10 mouse cellular contexts compared by ENCODE assay signal in genomic region chr7:19920166-19920505, GRCm38 (mm10). TPM values are rescaled to one million over a fixed set of nuclear protein-coding genes. Genes with fewer than 3 reads are reported as not detected.
DNase-seq lines count a peak whose midpoint lies in the region; ATAC-seq and TF ChIP-seq lines count a peak whose summit lies in the region.
"Had no signal": no experiment of that assay in that cellular context is flagged by ENCODE, and none has a peak within 500 bp of the region (broad histone marks: within the 10 kb centered on the region; RNA-seq: fewer than 3 reads in every experiment).

No protein-coding gene starts in this region.

- no peak for ATAC-seq in heart, embryonic 13.5 days (ENCODE audit: extremely low read depth, insufficient number of reproducible peaks, low FRiP score, low TSS enrichment)
- peak; percentile 52 for ATAC-seq in hindbrain, embryonic 13.5 days (ENCODE audit: low FRiP score)
- no peak for ATAC-seq in midbrain, embryonic 14.5 days (ENCODE audit: low FRiP score, low TSS enrichment)
- no peak for ATAC-seq in monocyte, adult 5-6 weeks (replicated peaks; ENCODE audit: insufficient number of reproducible peaks, low FRiP score, low TSS enrichment, poor library complexity, severe bottlenecking)

- H3K4me3 ChIP-seq in heart, embryonic 13.5 days = peak overlapping the region; percentile 70
- H3K4me3 ChIP-seq in bone marrow, adult 2 months (replicated peaks; ENCODE audit: control insufficient read depth, low read depth, low read length) = peak overlapping the region; percentile 70
- peak overlapping the region; percentile 69 for H3K4me3 ChIP-seq in hindbrain, embryonic 13.5 days
- peak overlapping the region; percentile 68 for H3K4me3 ChIP-seq in midbrain, embryonic 14.5 days (replicated peaks; ENCODE audit: low read depth, low read length)

- no peak for DNase-seq in heart, postnatal 36 days
- DNase-seq in midbrain, embryonic 14.5 days = no peak
- no peak for DNase-seq in spleen, adult 12 weeks (ENCODE audit: low spot score)
- no peak for DNase-seq in adrenal gland, adult (ENCODE audit: inconsistent age in 2 of 2, low spot score in 1 of 2)

- peaks cover 3% of the 10 kb centered on the region; the same call in 1 of the 2 replicates for H3K27me3 ChIP-seq in heart, embryonic 13.5 days (replicated peaks)
- H3K27me3 ChIP-seq in hindbrain, embryonic 13.5 days = 0 out of 2 replicates have a peak, but pooled peaks cover 8% of the 10 kb centered on the region
- no peaks in the 10 kb centered on the region for H3K27me3 ChIP-seq in midbrain, embryonic 14.5 days (ENCODE audit: control insufficient read depth, insufficient read depth, low read length)

- TF ChIP-seq CTCF in bone marrow, adult 2 months (IDR thresholded peaks at IDR 0.05; ENCODE audit: control insufficient read depth, insufficient read depth, low read length) = no peak

- 26% methylated on average over 4 of the region's 4 CpGs for WGBS in heart, embryonic 13.5 days
- WGBS in bone marrow, adult 2 months = 38% methylated on average over 4 of the region's 4 CpGs
- WGBS in hindbrain, embryonic 13.5 days = 28% methylated on average over 4 of the region's 4 CpGs
- WGBS in midbrain, embryonic 14.5 days = 28% methylated on average over 4 of the region's 4 CpGs

- H3K9ac ChIP-seq in heart, embryonic 13.5 days = peak overlapping the region; percentile 88
- H3K9ac ChIP-seq in hindbrain, embryonic 13.5 days = peak overlapping the region; percentile 84
- H3K9ac ChIP-seq in midbrain, embryonic 14.5 days (replicated peaks; ENCODE audit: low read length) = peak overlapping the region; percentile 73; the same call in 1 of the 2 replicates

- no peak for TF ChIP-seq POLR2A in bone marrow, adult 2 months (IDR thresholded peaks at IDR 0.05; ENCODE audit: borderline replicate concordance, control insufficient read depth, low read depth, low read length)

- peak overlapping the region; percentile 91 for H3K27ac ChIP-seq in heart, embryonic 13.5 days (replicated peaks)
- H3K27ac ChIP-seq in bone marrow, adult 2 months (ENCODE audit: control insufficient read depth, insufficient read depth, low read depth, low read length, poor library complexity) = no peak overlapping the region
- H3K27ac ChIP-seq in hindbrain, embryonic 13.5 days = peak overlapping the region; percentile 91; the same call in 1 of the 2 replicates
- H3K27ac ChIP-seq in midbrain, embryonic 14.5 days (replicated peaks; ENCODE audit: low read depth, low read length) = no peak overlapping the region; the same call in 1 of the 2 replicates

- H3K4me2 ChIP-seq in heart, embryonic 13.5 days = peak overlapping the region; percentile 74
- peak overlapping the region; percentile 63 for H3K4me2 ChIP-seq in hindbrain, embryonic 13.5 days
- peak overlapping the region; percentile 63 for H3K4me2 ChIP-seq in midbrain, embryonic 14.5 days (ENCODE audit: low read length)

- no peaks in the 10 kb centered on the region for H3K9me3 ChIP-seq in heart, embryonic 13.5 days
- no peaks in the 10 kb centered on the region for H3K9me3 ChIP-seq in hindbrain, embryonic 13.5 days
- no peaks in the 10 kb centered on the region for H3K9me3 ChIP-seq in midbrain, embryonic 14.5 days (ENCODE audit: control insufficient read depth, low read length)

- intact Hi-C loops in heart, postnatal 36 days (cut with DNase I) = loop anchor here (2.0 kb wide), 1 partner anchor 21 kb away; no protein-coding TSS in a partner anchor

- peaks cover 22% of the 10 kb centered on the region for H3K4me1 ChIP-seq in heart, embryonic 13.5 days
- H3K4me1 ChIP-seq in bone marrow, adult 2 months (ENCODE audit: control insufficient read depth, insufficient read depth, low read length) = peaks cover 2% of the 10 kb centered on the region; the same call in 1 of the 2 replicates
- peaks cover 15% of the 10 kb centered on the region for H3K4me1 ChIP-seq in hindbrain, embryonic 13.5 days (replicated peaks)
- no peaks in the 10 kb centered on the region for H3K4me1 ChIP-seq in midbrain, embryonic 14.5 days (ENCODE audit: control insufficient read depth, insufficient read depth, low read length)

- H3K36me3 ChIP-seq in heart, embryonic 13.5 days = peaks cover 36% of the 10 kb centered on the region
- peaks cover 17% of the 10 kb centered on the region for H3K36me3 ChIP-seq in hindbrain, embryonic 13.5 days
- 0 out of 2 replicates have a peak, but pooled peaks cover 3% of the 10 kb centered on the region for H3K36me3 ChIP-seq in midbrain, embryonic 14.5 days (ENCODE audit: control insufficient read depth, insufficient read depth, low read length)

RNA-seq across cellular contexts. Expression of gene Pvr, which starts 0.8 kb away (rescaled TPM):
- 15.7 TPM in 2 replicates for polyA plus RNA-seq in heart, embryonic 13.5 days (2015; fragmentation: Nextera tagmentation; extraction: Ambion mirVana)
- total RNA-seq in heart, postnatal 36 days (2021) = 10 to 100 TPM; 19.8 to 25.0 TPM
- 2.6 and 4.7 TPM in 2 replicates for polyA plus RNA-seq in bone marrow, adult 2 months (2011; ENCODE audit: insufficient read depth, insufficient read length, low replicate concordance, missing spikeins)
- 7.8 and 9.4 TPM in 2 replicates for polyA plus RNA-seq in hindbrain, embryonic 13.5 days (2015; fragmentation: Nextera tagmentation; extraction: Ambion mirVana)
- polyA plus RNA-seq in midbrain, embryonic 14.5 days (2014; fragmentation: Nextera tagmentation; extraction: Ambion mirVana) = 4.9 and 8.2 TPM in 2 replicates
- 8.2 to 13.6 TPM (median 12.2 TPM) in 3 replicates for total RNA-seq in monocyte, adult 5-6 weeks (2017)
- total RNA-seq: MEL had no signal

RNA-seq across cellular contexts. Expression of gene Igsf23, which starts 30.4 kb away (rescaled TPM):
- 1.2 and 1.6 TPM in 2 replicates for polyA plus RNA-seq in heart, embryonic 13.5 days (2015; fragmentation: Nextera tagmentation; extraction: Ambion mirVana)
- total RNA-seq in heart, postnatal 36 days (2021) = 1 to 10 TPM; 1.4 TPM
- polyA plus RNA-seq in bone marrow, adult 2 months (2011; ENCODE audit: insufficient read depth, insufficient read length, low replicate concordance, missing spikeins) = 0.52 TPM in 1 of 2 replicates, not detected in the other
- polyA plus RNA-seq in hindbrain, embryonic 13.5 days (2015; fragmentation: Nextera tagmentation; extraction: Ambion mirVana) = 0.13 TPM in 1 of 2 replicates, not detected in the other
- polyA plus RNA-seq in midbrain, embryonic 14.5 days (2014; fragmentation: Nextera tagmentation; extraction: Ambion mirVana) = not detected in 2 replicates
- 0.75 TPM in 1 of 3 replicates, not detected in the others for total RNA-seq in monocyte, adult 5-6 weeks (2017)
- polyA plus RNA-seq: erythroblast, embryonic 14.5 days had no signal

RNA-seq across cellular contexts. Expression of gene Ceacam19, which starts 32.4 kb away (rescaled TPM):
- polyA plus RNA-seq in heart, embryonic 13.5 days (2015; fragmentation: Nextera tagmentation; extraction: Ambion mirVana) = not detected in 2 replicates
- total RNA-seq in heart, postnatal 36 days (2021) = not detected
- not detected in 2 replicates for polyA plus RNA-seq in bone marrow, adult 2 months (2011; ENCODE audit: insufficient read depth, insufficient read length, low replicate concordance, missing spikeins)
- not detected in 2 replicates for polyA plus RNA-seq in hindbrain, embryonic 13.5 days (2015; fragmentation: Nextera tagmentation; extraction: Ambion mirVana)
- polyA plus RNA-seq in midbrain, embryonic 14.5 days (2014; fragmentation: Nextera tagmentation; extraction: Ambion mirVana) = not detected in 2 replicates
- total RNA-seq in monocyte, adult 5-6 weeks (2017) = 0.38 to 1.2 TPM (median 0.75 TPM) in 3 replicates
- polyA plus RNA-seq: erythroblast, embryonic 14.5 days had no signal

RNA-seq across cellular contexts. Expression of gene Ceacam20, which starts 45.1 kb away (rescaled TPM):
- not detected in 2 replicates for polyA plus RNA-seq in heart, embryonic 13.5 days (2015; fragmentation: Nextera tagmentation; extraction: Ambion mirVana)
- not detected for total RNA-seq in heart, postnatal 36 days (2021)
- 1.0 TPM in 2 replicates for polyA plus RNA-seq in bone marrow, adult 2 months (2011; ENCODE audit: insufficient read depth, insufficient read length, low replicate concordance, missing spikeins)
- polyA plus RNA-seq in hindbrain, embryonic 13.5 days (2015; fragmentation: Nextera tagmentation; extraction: Ambion mirVana) = not detected in 2 replicates
- polyA plus RNA-seq in midbrain, embryonic 14.5 days (2014; fragmentation: Nextera tagmentation; extraction: Ambion mirVana) = not detected in 2 replicates
- not detected in 3 replicates for total RNA-seq in monocyte, adult 5-6 weeks (2017)
- total RNA-seq: MEL had no signal
- polyA plus RNA-seq: erythroblast, embryonic 14.5 days had no signal

RNA-seq across cellular contexts. Expression of gene Ceacam16, which starts 59.0 kb away (rescaled TPM):
- 0.13 TPM in 1 of 2 replicates, not detected in the other for polyA plus RNA-seq in heart, embryonic 13.5 days (2015; fragmentation: Nextera tagmentation; extraction: Ambion mirVana)
- under 1 TPM in 1 of 2 experiments, not detected in 1; 0.69 TPM for total RNA-seq in heart, postnatal 36 days (2021)
- 3.8 and 8.2 TPM in 2 replicates for polyA plus RNA-seq in bone marrow, adult 2 months (2011; ENCODE audit: insufficient read depth, insufficient read length, low replicate concordance, missing spikeins)
- 0.48 and 0.58 TPM in 2 replicates for polyA plus RNA-seq in hindbrain, embryonic 13.5 days (2015; fragmentation: Nextera tagmentation; extraction: Ambion mirVana)
- 0.90 TPM in 1 of 2 replicates, not detected in the other for polyA plus RNA-seq in midbrain, embryonic 14.5 days (2014; fragmentation: Nextera tagmentation; extraction: Ambion mirVana)
- total RNA-seq in monocyte, adult 5-6 weeks (2017) = 0.39 TPM in 1 of 3 replicates, not detected in the others
- polyA plus RNA-seq: erythroblast, embryonic 14.5 days had no signal

Comparison
In these comparisons a context has a peak if more than half of its experiments do, and no peak if none do; other contexts are left out.
1. H3K27ac ChIP-seq: peak in heart, embryonic 13.5 days (single experiment) and hindbrain, embryonic 13.5 days (single experiment); none in bone marrow, adult 2 months (single experiment) and midbrain, embryonic 14.5 days (single experiment).
2. Peak in every context shown above with its lines, with median percentiles within 50 percentile points of each other: H3K4me2 ChIP-seq, H3K4me3 ChIP-seq and H3K9ac ChIP-seq.